Mouse (Mus musculus) cerebellum, adult 2 months (tissue): ENCODE measurements at regions not wholly inside any gene's neighbourhood (a gene's known extent, or its start where the extent isn't known, plus 50 kb on each side); places are given as distances from the start of the nearest gene placed in this dataset.

ENCODE experiments used
- CTCF ChIP-seq: fragments of 200-500 bp; IDR thresholded peaks from 2 replicates; pipeline ENCODE4 v1.5.1; 2011; ENCODE audit warnings: low read depth, mild to moderate bottlenecking, control low read depth, low read length, moderate library complexity, borderline replicate concordance; ENCODE audit not compliant: insufficient read depth
- POLR2A ChIP-seq: fragments of 200-500 bp; IDR thresholded peaks from 2 replicates; pipeline ENCODE4 v1.6.1; 2011; ENCODE audit warnings: low read length, control low read depth, borderline replicate concordance; ENCODE audit not compliant: insufficient read depth

- TF ChIP-seq CTCF, result no peak
- no peak for TF ChIP-seq POLR2A
These were observed 139.4 kb upstream of the Cxcr4 start for GRCm38 (mm10) chr1:128731445-128731844.
